Mouse (Mus musculus): Measurements from ENCODE around the gene Ogfrl1. TPM values are rescaled to one million over a fixed set of nuclear protein-coding genes. Genes with fewer than 3 reads are reported as not detected.
A peak's percentile ranks its signal among the peaks of the same experiment; 100 is the strongest.
"Not testable (repeated sequence)": the region's sequence is repeated elsewhere in the genome, so short reads cannot be mapped to it uniquely, and the experiment has no call there.

Gene Ogfrl1
- total RNA-seq (2021) = 100 to 1,000 TPM; 125 TPM
- long read RNA-seq, experiment 1, full-length matches to known transcripts = 167 of 291 reads
- long read RNA-seq, experiment 1, partial matches to known transcripts = 2 of 291 reads
- long read RNA-seq, experiment 1, other reads (novel, unspliced or antisense) = 122 of 291 reads
- long read RNA-seq, experiment 2, full-length matches to known transcripts = 256 of 424 reads
- long read RNA-seq, experiment 2, partial matches to known transcripts = 2 of 424 reads
- long read RNA-seq, experiment 2, other reads (novel, unspliced or antisense) = 166 of 424 reads

GRCm38 (mm10) chr1:23397623-23398022 is at the start of gene Ogfrl1:
Ogfrl1 (minus strand) TSS chr1:23397772.
- DNase-seq (ENCODE audit: low spot score in 2 of 2) = no peak

GRCm38 (mm10) chr1:23445736-23446424 is 48.3 kb upstream of the Ogfrl1 start:
- DNase-seq (ENCODE audit: low spot score in 2 of 2) = peak in 1 of 2 experiments; percentile 13

GRCm38 (mm10) chr1:23433612-23434011 is 36.0 kb upstream of the Ogfrl1 start:
- DNase-seq (ENCODE audit: low spot score in 2 of 2) = no peak

GRCm38 (mm10) chr1:23426447-23426846 is 28.9 kb upstream of the Ogfrl1 start:
- DNase-seq (ENCODE audit: low spot score in 2 of 2) = no peak

- no peak for DNase-seq (ENCODE audit: low spot score in 2 of 2)
Measured at GRCm38 (mm10) chr1:23418941-23419340, 21.4 kb upstream of the Ogfrl1 start.

- DNase-seq (ENCODE audit: low spot score in 2 of 2) = no peak
Measured at GRCm38 (mm10) chr1:23418059-23418458, 20.5 kb upstream of the Ogfrl1 start.

GRCm38 (mm10) chr1:23417562-23417961 is 20.0 kb upstream of the Ogfrl1 start:
- no peak for DNase-seq (ENCODE audit: low spot score in 2 of 2)

GRCm38 (mm10) chr1:23411533-23411932 is 14.0 kb upstream of the Ogfrl1 start:
- no peak for DNase-seq (ENCODE audit: low spot score in 2 of 2)

- DNase-seq (ENCODE audit: low spot score in 2 of 2) = peak in 1 of 2 experiments; percentile 46
Measured at GRCm38 (mm10) chr1:23409960-23410359, 12.4 kb upstream of the Ogfrl1 start.

GRCm38 (mm10) chr1:23402401-23402800 is 4.8 kb upstream of the Ogfrl1 start:
- no peak for DNase-seq (ENCODE audit: low spot score in 2 of 2)

- no peak for DNase-seq (ENCODE audit: low spot score in 2 of 2)
Measured at GRCm38 (mm10) chr1:23399552-23399951, 2.0 kb upstream of the Ogfrl1 start.

GRCm38 (mm10) chr1:23394356-23394755 is 3.2 kb downstream of the Ogfrl1 start:
- not testable (repeated sequence) for DNase-seq (ENCODE audit: low spot score in 2 of 2)

- no peak for DNase-seq (ENCODE audit: low spot score in 2 of 2)
Measured at GRCm38 (mm10) chr1:23391744-23392143, 5.8 kb downstream of the Ogfrl1 start.

GRCm38 (mm10) chr1:23384326-23384725 is 13.2 kb downstream of the Ogfrl1 start:
- no peak for DNase-seq (ENCODE audit: low spot score in 2 of 2)

- DNase-seq (ENCODE audit: low spot score in 2 of 2) = peak; percentile 87 to 94
Measured at GRCm38 (mm10) chr1:23382806-23383653, 14.5 kb downstream of the Ogfrl1 start.

GRCm38 (mm10) chr1:23382461-23382805 is 15.1 kb downstream of the Ogfrl1 start:
- no peak for DNase-seq (ENCODE audit: low spot score in 2 of 2)

GRCm38 (mm10) chr1:23382037-23382436 is 15.5 kb downstream of the Ogfrl1 start:
- DNase-seq (ENCODE audit: low spot score in 2 of 2) = no peak

- peak in 1 of 2 experiments; percentile 39 for DNase-seq (ENCODE audit: low spot score in 2 of 2)
Measured at GRCm38 (mm10) chr1:23379911-23380740, 17.4 kb downstream of the Ogfrl1 start.

GRCm38 (mm10) chr1:23379321-23379720 is 18.3 kb downstream of the Ogfrl1 start:
- no peak for DNase-seq (ENCODE audit: low spot score in 2 of 2)

GRCm38 (mm10) chr1:23377572-23377971 is 20.0 kb downstream of the Ogfrl1 start:
- DNase-seq (ENCODE audit: low spot score in 2 of 2) = no peak

GRCm38 (mm10) chr1:23374156-23374555 is 23.4 kb downstream of the Ogfrl1 start:
- no peak for DNase-seq (ENCODE audit: low spot score in 2 of 2)
